Mouse (Mus musculus): ENCODE results near the gene Gsn.

Gsn gene

GRCm38 (mm10) chr2:35282214-35282613, 26.0 kb downstream of the Gsn start:
- DNase-seq: peak; percentile 65

GRCm38 (mm10) chr2:35283997-35284396, 27.8 kb downstream of the Gsn start:
- no peak for DNase-seq

GRCm38 (mm10) chr2:35285209-35285608, 29.0 kb downstream of the Gsn start:
- no peak for DNase-seq

GRCm38 (mm10) chr2:35287017-35287620, 30.9 kb downstream of the Gsn start:
- peak; percentile 61 for DNase-seq

- peak; percentile 88 for DNase-seq
Observed at GRCm38 (mm10) chr2:35288758-35289635, 32.8 kb downstream of the Gsn start.

GRCm38 (mm10) chr2:35291856-35292255, 35.7 kb downstream of the Gsn start:
- peak; percentile 74 for DNase-seq

GRCm38 (mm10) chr2:35292700-35293099, 36.5 kb downstream of the Gsn start:
- no peak for DNase-seq

GRCm38 (mm10) chr2:35293291-35293690, 37.1 kb downstream of the Gsn start:
- no peak for DNase-seq

GRCm38 (mm10) chr2:35297703-35298332, 41.6 kb downstream of the Gsn start:
- peak; percentile 90 for DNase-seq

GRCm38 (mm10) chr2:35299437-35299836, 43.3 kb downstream of the Gsn start:
- DNase-seq: no peak

- no peak for DNase-seq
Observed at GRCm38 (mm10) chr2:35302049-35302885, 46.1 kb downstream of the Gsn start.

GRCm38 (mm10) chr2:35308166-35308565, 52.0 kb downstream of the Gsn start:
- no peak for DNase-seq

- DNase-seq: no peak
Observed at GRCm38 (mm10) chr2:35309906-35310493, 53.8 kb downstream of the Gsn start.

GRCm38 (mm10) chr2:35314300-35314699, 58.1 kb downstream of the Gsn start:
- DNase-seq: no peak

GRCm38 (mm10) chr2:35317604-35318003, 61.4 kb downstream of the Gsn start:
- no peak for DNase-seq

GRCm38 (mm10) chr2:35318405-35318804, 62.2 kb downstream of the Gsn start:
- DNase-seq: no peak

- no peak for DNase-seq
Observed at GRCm38 (mm10) chr2:35320399-35320798, 64.2 kb downstream of the Gsn start.

- DNase-seq: peak; percentile 68
Observed at GRCm38 (mm10) chr2:35322404-35323164, 66.4 kb downstream of the Gsn start.

GRCm38 (mm10) chr2:35325930-35326329, 69.8 kb downstream of the Gsn start:
- no peak for DNase-seq

GRCm38 (mm10) chr2:35326931-35327330, 70.8 kb downstream of the Gsn start:
- DNase-seq: no peak

GRCm38 (mm10) chr2:35327583-35327982, 71.4 kb downstream of the Gsn start:
- no peak for DNase-seq
